Mouse (Mus musculus): ENCODE results near the gene A830018L16Rik.

- TF ChIP-seq CTCF (IDR thresholded peaks at IDR 0.05; ENCODE audit: borderline replicate concordance, extremely low read depth, insufficient read depth, insufficient read length) (no peak), POLR2A (IDR thresholded peaks at IDR 0.05; ENCODE audit: borderline replicate concordance, extremely low read depth, insufficient read depth, insufficient read length, poor library complexity, severe bottlenecking) (no peak)
These were observed 152.8 kb downstream of the A830018L16Rik start for GRCm38 (mm10) chr1:11566730-11567129.

Measured in brain, embryonic 14.5 days (tissue).